Mouse (Mus musculus) natural killer cell, adult 2 months (primary cell): ENCODE data around the gene Depdc5.
A peak's percentile ranks its signal among the peaks of the same experiment; 100 is the strongest.

Experiments used
- DNase-seq, 2 experiments: peaks; one replicate each; pipeline ENCODE4 v3.0.0; 2022; ENCODE audit warnings: low spot score in 2 of 2

The Depdc5 gene

GRCm38 (mm10) chr5:32998783-32999182 is 135.3 kb downstream of the Depdc5 start:
- no peak for DNase-seq

- DNase-seq: no peak
Measured at GRCm38 (mm10) chr5:33001111-33001510, 137.6 kb downstream of the Depdc5 start.

GRCm38 (mm10) chr5:33002781-33003180 is 139.3 kb downstream of the Depdc5 start:
- DNase-seq: no peak

- DNase-seq: no peak
Measured at GRCm38 (mm10) chr5:33003500-33003899, 140.0 kb downstream of the Depdc5 start.

- DNase-seq: no peak
Measured at GRCm38 (mm10) chr5:33004110-33004509, 140.6 kb downstream of the Depdc5 start.

GRCm38 (mm10) chr5:33005442-33006145 is 142.1 kb downstream of the Depdc5 start:
- no peak for DNase-seq

- DNase-seq: no peak
Measured at GRCm38 (mm10) chr5:33006670-33007069, 143.2 kb downstream of the Depdc5 start.

- no peak for DNase-seq
Measured at GRCm38 (mm10) chr5:33007371-33007770, 143.9 kb downstream of the Depdc5 start.

- DNase-seq: no peak
Measured at GRCm38 (mm10) chr5:33009301-33009700, 145.8 kb downstream of the Depdc5 start.

- DNase-seq: no peak
Measured at GRCm38 (mm10) chr5:33009818-33010812, 146.6 kb downstream of the Depdc5 start.

- no peak for DNase-seq
Measured at GRCm38 (mm10) chr5:33011132-33012106, 147.9 kb downstream of the Depdc5 start.

- no peak for DNase-seq
Measured at GRCm38 (mm10) chr5:33014096-33014495, 150.6 kb downstream of the Depdc5 start.

- DNase-seq: no peak
Measured at GRCm38 (mm10) chr5:33015579-33015978, 152.1 kb downstream of the Depdc5 start.

- no peak for DNase-seq
Measured at GRCm38 (mm10) chr5:33018189-33018560, 154.7 kb downstream of the Depdc5 start.

GRCm38 (mm10) chr5:33018561-33019425 is 155.3 kb downstream of the Depdc5 start, which contains the start of gene Ywhah:
Ywhah (plus strand) TSS chr5:33018816.
- DNase-seq: peak; percentile 96

- no peak for DNase-seq
Measured at GRCm38 (mm10) chr5:33019426-33019821, 155.9 kb downstream of the Depdc5 start.

- DNase-seq: peak; percentile 27 to 49
Measured at GRCm38 (mm10) chr5:33021622-33022021, 158.1 kb downstream of the Depdc5 start.

- no peak for DNase-seq
Measured at GRCm38 (mm10) chr5:33023337-33023736, 159.8 kb downstream of the Depdc5 start.

- DNase-seq: no peak
Measured at GRCm38 (mm10) chr5:33024474-33024873, 161.0 kb downstream of the Depdc5 start.

- DNase-seq: no peak
Measured at GRCm38 (mm10) chr5:33028656-33029055, 165.2 kb downstream of the Depdc5 start.
